Mouse (Mus musculus) bone marrow, adult 2 months (tissue): ENCODE data around the gene Acox3.

ENCODE experiments used
- CTCF ChIP-seq: fragments of 200-500 bp; IDR thresholded peaks from 2 replicates; pipeline ENCODE4 v1.5.1; 2011; ENCODE audit warnings: low read length, control low read depth; ENCODE audit not compliant: control insufficient read depth, insufficient read depth
- POLR2A ChIP-seq: fragments of 200-500 bp; IDR thresholded peaks from 2 replicates; pipeline ENCODE4 v1.6.1; 2011; ENCODE audit warnings: low read depth, mild to moderate bottlenecking, control low read depth, low read length, borderline replicate concordance; ENCODE audit not compliant: control insufficient read depth

DNA sequence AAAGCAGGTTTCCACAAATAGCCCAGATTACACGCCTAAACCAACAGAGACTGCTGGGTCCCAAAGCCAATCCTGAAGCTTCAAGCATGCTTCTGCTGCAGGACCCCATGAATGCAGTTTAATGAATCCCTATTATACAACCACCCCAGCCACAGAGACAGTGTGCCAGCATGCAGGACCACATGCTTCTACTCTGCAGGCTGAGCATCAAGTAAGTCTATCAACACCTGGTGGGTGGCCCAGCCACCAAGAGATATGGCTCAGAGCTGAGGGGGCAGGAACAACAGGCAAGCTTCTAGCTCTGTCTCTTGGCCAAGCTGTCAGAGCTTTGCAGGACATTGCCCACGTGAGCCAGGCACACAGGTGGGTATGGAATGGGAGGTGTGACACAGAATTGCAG is 20.2 kb upstream of the Acox3 start:
- TF ChIP-seq CTCF (no peak), POLR2A (no peak)
